Mouse (Mus musculus): ENCODE results near the gene Thsd7b. TPM values are rescaled to one million over a fixed set of nuclear protein-coding genes. Genes with fewer than 3 reads are reported as not detected.

Gene Thsd7b
- 11.2 and 11.6 TPM in 2 replicates for polyA plus RNA-seq (2014; fragmentation: Nextera tagmentation; extraction: Ambion mirVana)

DNA sequence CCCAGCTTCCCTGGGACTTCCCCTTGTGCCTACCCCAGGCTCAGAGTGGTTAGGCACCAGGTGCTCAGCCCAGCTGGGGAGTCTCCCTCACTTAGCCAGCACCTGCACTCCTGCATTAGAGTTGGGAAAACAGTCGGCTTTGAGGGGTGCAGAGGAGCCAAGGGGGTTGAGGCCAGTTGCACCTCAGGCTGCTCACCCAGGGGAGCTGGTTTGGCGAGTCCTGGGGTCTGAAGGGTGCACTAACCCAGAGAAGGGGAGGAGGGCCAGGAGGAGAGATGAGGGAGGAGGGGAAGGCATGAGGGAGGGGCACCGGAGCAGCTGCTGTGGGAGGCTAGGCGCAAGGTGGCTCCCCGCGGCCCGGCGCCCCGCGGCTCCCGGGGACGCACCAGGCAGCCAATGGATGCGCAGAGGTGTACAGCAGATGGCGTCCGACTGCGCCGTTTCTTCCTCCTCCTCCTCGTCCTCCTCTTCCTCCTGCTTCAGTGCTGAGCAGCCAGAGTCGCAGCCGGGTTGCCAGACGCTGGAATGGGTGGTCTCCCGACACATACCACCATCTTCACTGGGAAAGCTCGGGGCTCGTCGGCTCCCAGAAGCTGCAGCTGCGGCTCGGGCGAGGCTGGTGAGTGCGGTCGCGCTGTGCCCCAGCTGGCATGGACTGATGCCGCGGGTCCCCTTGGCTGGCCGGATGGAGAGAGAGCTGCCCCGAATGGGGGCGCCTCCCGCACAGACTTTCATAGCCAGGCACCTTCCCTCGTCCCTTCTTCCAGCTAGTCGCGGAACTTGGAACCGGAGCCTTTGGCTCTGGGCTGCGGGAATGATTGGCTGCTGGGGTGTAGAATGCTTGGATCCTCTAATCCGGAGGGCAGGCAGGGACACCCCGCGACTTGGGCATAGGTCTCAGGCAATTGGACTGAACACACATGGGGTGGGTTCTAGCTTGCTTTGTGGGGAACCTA lies at the start of gene Thsd7b:
TSS of gene Thsd7b (plus strand) at position 321 of the 956 bp plus-strand sequence.
- peak within 1 kb of the TSS; percentile 60 for H3K9ac ChIP-seq (replicated peaks; ENCODE audit: low read length)
- no peaks in the 10 kb centered on the region for H3K4me1 ChIP-seq (ENCODE audit: control insufficient read depth, insufficient read depth, low read length)
- peak within 1 kb of the TSS; percentile 52 for H3K4me3 ChIP-seq (ENCODE audit: low read depth, low read length)
- no peak within 1 kb of the TSS for H3K27ac ChIP-seq (replicated peaks; ENCODE audit: low read depth, low read length)
- under 1% methylated on average over 41 of the region's 45 CpGs for WGBS
- H3K4me2 ChIP-seq (ENCODE audit: low read depth, low read length), result peak within 1 kb of the TSS; percentile 93
- peaks cover 8% of the 10 kb centered on the region; the same call in 1 of the 2 replicates for H3K27me3 ChIP-seq (ENCODE audit: control insufficient read depth, insufficient read depth, low read length)
- no peaks in the 10 kb centered on the region for H3K36me3 ChIP-seq (replicated peaks; ENCODE audit: control insufficient read depth, insufficient read depth, low read depth, low read length)
- H3K9me3 ChIP-seq (replicated peaks; ENCODE audit: control insufficient read depth, low read length), result no peaks in the 10 kb centered on the region
- DNase-seq (ENCODE audit: low spot score) (peak; percentile 53), ATAC-seq (replicated peaks; ENCODE audit: insufficient number of reproducible peaks, low FRiP score, low TSS enrichment, low read depth) (peak; percentile 77)

DNA sequence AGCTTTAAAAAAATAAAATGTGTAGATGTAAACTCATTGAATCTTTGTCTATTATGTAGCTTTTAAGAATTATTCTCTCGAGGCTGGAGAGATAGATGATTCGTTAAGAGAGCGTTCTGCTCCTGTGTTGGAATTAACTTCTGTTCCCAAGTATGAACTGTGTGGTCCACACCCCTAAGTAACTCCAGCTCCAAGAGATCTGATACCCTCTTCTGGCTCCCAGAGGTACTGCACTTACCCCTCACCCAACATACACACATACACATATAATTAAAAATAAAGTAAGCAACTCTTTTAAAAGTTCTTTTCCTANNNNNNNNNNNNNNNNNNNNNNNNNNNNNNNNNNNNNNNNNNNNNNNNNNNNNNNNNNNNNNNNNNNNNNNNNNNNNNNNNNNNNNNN lies 28.8 kb upstream of the Thsd7b start:
- no peak for ATAC-seq (replicated peaks; ENCODE audit: insufficient number of reproducible peaks, low FRiP score, low TSS enrichment, low read depth)
- Histone ChIP-seq H3K9ac (replicated peaks; ENCODE audit: low read length) (no peak overlapping the region), H3K4me1 (ENCODE audit: control insufficient read depth, insufficient read depth, low read length) (no peaks in the 10 kb centered on the region), H3K4me3 (ENCODE audit: low read depth, low read length) (no peak overlapping the region), H3K27me3 (ENCODE audit: control insufficient read depth, insufficient read depth, low read length) (no peaks in the 10 kb centered on the region), H3K36me3 (replicated peaks; ENCODE audit: control insufficient read depth, insufficient read depth, low read depth, low read length) (no peaks in the 10 kb centered on the region), H3K9me3 (replicated peaks; ENCODE audit: control insufficient read depth, low read length) (no peaks in the 10 kb centered on the region), H3K4me2 (ENCODE audit: low read depth, low read length) (no peak overlapping the region), H3K27ac (replicated peaks; ENCODE audit: low read depth, low read length) (no peak overlapping the region)
- WGBS, result 56% methylated on average over 3 of the region's 3 CpGs
- peak; percentile 45 for DNase-seq (ENCODE audit: low spot score)

DNA sequence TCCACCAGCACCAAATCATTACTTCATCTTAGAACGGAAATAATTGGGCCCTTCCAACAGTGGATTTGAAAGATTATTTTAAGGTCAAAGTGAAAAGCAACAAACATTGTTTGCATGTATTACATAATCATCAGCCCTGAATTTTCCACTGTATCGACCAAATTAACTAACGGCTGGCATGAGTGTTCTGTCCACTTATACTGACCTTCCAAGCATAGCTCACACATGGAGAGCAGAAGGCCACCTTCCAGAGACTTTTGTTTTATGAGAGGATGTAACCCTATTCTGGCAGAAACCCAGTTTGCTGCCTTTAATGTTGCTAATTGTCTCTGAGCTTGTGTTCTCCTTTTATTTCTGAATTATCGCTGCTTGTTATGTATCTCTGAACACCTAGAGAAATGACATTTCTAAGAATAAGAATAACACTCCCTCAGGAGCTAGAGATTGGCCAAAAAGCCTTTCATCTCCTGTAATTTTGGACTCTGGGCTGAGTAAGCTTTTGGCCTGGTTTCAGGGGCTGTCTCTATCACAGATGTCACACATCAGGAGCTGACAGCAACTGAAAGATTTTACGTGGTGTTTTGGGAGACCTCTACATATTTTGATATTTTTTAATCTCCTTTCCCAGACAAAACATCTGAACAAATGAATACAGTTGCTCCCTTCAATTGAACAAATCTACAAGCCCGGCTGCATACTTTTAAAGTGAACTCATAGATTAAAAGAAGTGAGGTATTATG lies 22.2 kb upstream of the Thsd7b start:
- Histone ChIP-seq H3K36me3 (replicated peaks; ENCODE audit: control insufficient read depth, insufficient read depth, low read depth, low read length) (no peaks in the 10 kb centered on the region), H3K27me3 (ENCODE audit: control insufficient read depth, insufficient read depth, low read length) (no peaks in the 10 kb centered on the region), H3K9me3 (replicated peaks; ENCODE audit: control insufficient read depth, low read length) (no peaks in the 10 kb centered on the region), H3K4me1 (ENCODE audit: control insufficient read depth, insufficient read depth, low read length) (no peaks in the 10 kb centered on the region), H3K4me3 (ENCODE audit: low read depth, low read length) (no peak overlapping the region), H3K9ac (replicated peaks; ENCODE audit: low read length) (no peak overlapping the region), H3K4me2 (ENCODE audit: low read depth, low read length) (no peak overlapping the region), H3K27ac (replicated peaks; ENCODE audit: low read depth, low read length) (no peak overlapping the region)
- ATAC-seq (replicated peaks; ENCODE audit: insufficient number of reproducible peaks, low FRiP score, low TSS enrichment, low read depth) (no peak), DNase-seq (ENCODE audit: low spot score) (no peak)
- 82% methylated on average over 6 of the region's 6 CpGs for WGBS

DNA sequence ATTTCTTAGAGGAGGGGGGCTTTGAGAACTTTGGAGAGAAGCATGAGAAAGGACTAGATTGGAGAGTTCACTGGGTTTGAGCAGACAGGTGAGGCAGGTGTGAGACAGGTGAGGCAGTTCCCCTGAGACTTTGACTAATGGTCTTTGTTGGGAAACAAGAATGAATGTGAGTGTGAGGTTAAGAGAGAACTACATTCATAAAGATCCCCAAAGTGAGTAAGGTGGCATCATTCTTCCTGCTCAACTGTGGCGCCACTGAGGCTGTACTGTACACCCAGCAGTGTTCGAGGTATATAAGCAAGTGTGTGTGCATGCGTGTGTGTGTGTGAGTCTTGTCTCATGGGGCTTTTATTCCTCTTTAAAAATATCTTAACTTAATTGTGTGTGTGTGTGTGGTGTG lies 6.4 kb upstream of the Thsd7b start:
- no peaks in the 10 kb centered on the region for H3K9me3 ChIP-seq (replicated peaks; ENCODE audit: control insufficient read depth, low read length)
- no peak overlapping the region for H3K4me3 ChIP-seq (ENCODE audit: low read depth, low read length)
- H3K36me3 ChIP-seq (replicated peaks; ENCODE audit: control insufficient read depth, insufficient read depth, low read depth, low read length), result no peaks in the 10 kb centered on the region
- no peaks in the 10 kb centered on the region for H3K27me3 ChIP-seq (ENCODE audit: control insufficient read depth, insufficient read depth, low read length)
- H3K9ac ChIP-seq (replicated peaks; ENCODE audit: low read length), result no peak overlapping the region
- H3K27ac ChIP-seq (replicated peaks; ENCODE audit: low read depth, low read length), result no peak overlapping the region
- 87% methylated on average over 3 of the region's 3 CpGs for WGBS
- H3K4me2 ChIP-seq (ENCODE audit: low read depth, low read length), result no peak overlapping the region
- DNase-seq (ENCODE audit: low spot score) (no peak), ATAC-seq (replicated peaks; ENCODE audit: insufficient number of reproducible peaks, low FRiP score, low TSS enrichment, low read depth) (no peak)
- no peaks in the 10 kb centered on the region for H3K4me1 ChIP-seq (ENCODE audit: control insufficient read depth, insufficient read depth, low read length)

DNA sequence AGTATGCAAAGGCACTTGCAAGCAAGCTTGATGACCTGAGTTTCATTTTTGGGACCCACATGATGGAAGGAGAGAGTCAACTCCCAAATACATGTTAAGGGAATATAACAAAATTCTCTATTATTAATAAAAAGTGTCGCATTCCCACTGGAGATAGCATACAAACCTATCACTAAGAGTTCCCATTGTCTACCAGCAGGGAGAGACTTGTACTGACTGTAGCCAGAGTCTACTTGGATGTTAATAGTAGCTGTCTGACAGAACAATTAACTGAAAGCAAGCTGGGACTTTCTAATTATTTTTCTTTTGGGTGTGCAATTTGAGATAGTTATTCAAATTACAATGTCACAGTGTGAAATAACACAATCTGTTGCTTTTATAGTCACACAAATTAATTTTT lies 31.1 kb downstream of the Thsd7b start:
- H3K36me3 ChIP-seq (replicated peaks; ENCODE audit: control insufficient read depth, insufficient read depth, low read depth, low read length), result no peaks in the 10 kb centered on the region
- H3K4me1 ChIP-seq (ENCODE audit: control insufficient read depth, insufficient read depth, low read length), result no peaks in the 10 kb centered on the region
- no peak overlapping the region for H3K4me3 ChIP-seq (ENCODE audit: low read depth, low read length)
- H3K9me3 ChIP-seq (replicated peaks; ENCODE audit: control insufficient read depth, low read length), result no peaks in the 10 kb centered on the region
- H3K9ac ChIP-seq (replicated peaks; ENCODE audit: low read length), result no peak overlapping the region
- ATAC-seq (replicated peaks; ENCODE audit: insufficient number of reproducible peaks, low FRiP score, low TSS enrichment, low read depth) (no peak), DNase-seq (ENCODE audit: low spot score) (no peak)
- 91% methylated on average over 1 of the region's 1 CpGs for WGBS
- H3K4me2 ChIP-seq (ENCODE audit: low read depth, low read length), result no peak overlapping the region
- H3K27ac ChIP-seq (replicated peaks; ENCODE audit: low read depth, low read length), result no peak overlapping the region
- no peaks in the 10 kb centered on the region for H3K27me3 ChIP-seq (ENCODE audit: control insufficient read depth, insufficient read depth, low read length)

DNA sequence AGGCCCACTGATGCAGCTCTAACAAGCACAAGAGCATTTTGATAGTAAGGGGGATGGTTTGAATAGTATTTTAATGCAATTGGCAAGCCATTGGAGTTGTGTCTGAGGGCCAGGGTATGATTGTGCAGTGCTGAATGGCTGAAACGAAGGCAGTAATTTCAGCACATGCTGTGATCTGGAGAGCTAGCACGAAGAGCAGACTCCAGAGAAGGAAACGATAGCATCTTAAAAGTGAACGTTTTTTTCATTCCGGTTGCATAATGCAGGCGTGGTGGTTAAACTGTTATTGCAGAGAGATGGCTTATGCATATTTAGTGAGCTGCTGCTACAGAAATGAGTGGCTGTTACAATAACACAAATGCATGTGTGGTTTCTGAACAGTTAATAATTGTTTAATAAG lies 51.3 kb downstream of the Thsd7b start:
- no peak for ATAC-seq (replicated peaks; ENCODE audit: insufficient number of reproducible peaks, low FRiP score, low TSS enrichment, low read depth)
- Histone ChIP-seq H3K9me3 (replicated peaks; ENCODE audit: control insufficient read depth, low read length) (no peaks in the 10 kb centered on the region), H3K27me3 (ENCODE audit: control insufficient read depth, insufficient read depth, low read length) (no peaks in the 10 kb centered on the region), H3K4me2 (ENCODE audit: low read depth, low read length) (no peak overlapping the region), H3K9ac (replicated peaks; ENCODE audit: low read length) (no peak overlapping the region), H3K36me3 (replicated peaks; ENCODE audit: control insufficient read depth, insufficient read depth, low read depth, low read length) (no peaks in the 10 kb centered on the region), H3K27ac (replicated peaks; ENCODE audit: low read depth, low read length) (no peak overlapping the region), H3K4me3 (ENCODE audit: low read depth, low read length) (no peak overlapping the region), H3K4me1 (ENCODE audit: control insufficient read depth, insufficient read depth, low read length) (no peaks in the 10 kb centered on the region)
- WGBS, result 81% methylated on average over 6 of the region's 6 CpGs
- no peak for DNase-seq (ENCODE audit: low spot score)

DNA sequence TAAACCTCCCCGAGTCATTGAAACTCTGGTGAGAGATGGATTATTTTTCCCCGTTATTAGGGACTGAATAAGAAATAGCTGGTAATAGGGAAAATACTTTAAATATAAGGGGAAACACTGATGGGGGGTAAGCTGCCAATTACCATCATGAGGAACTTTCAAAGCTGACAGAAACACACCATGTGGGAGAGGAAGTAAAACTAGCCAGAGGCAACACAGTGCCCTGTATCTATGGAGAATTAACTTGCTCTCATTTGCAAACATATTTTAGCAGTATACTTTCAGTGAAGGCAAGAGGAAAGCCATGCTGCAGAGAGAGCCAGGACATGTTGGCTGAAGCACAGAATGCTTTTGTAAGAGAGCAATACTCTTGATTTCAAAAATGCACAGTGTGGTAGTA lies 51.7 kb downstream of the Thsd7b start:
- no peak for ATAC-seq (replicated peaks; ENCODE audit: insufficient number of reproducible peaks, low FRiP score, low TSS enrichment, low read depth)
- no peaks in the 10 kb centered on the region for H3K27me3 ChIP-seq (ENCODE audit: control insufficient read depth, insufficient read depth, low read length)
- DNase-seq (ENCODE audit: low spot score), result no peak
- no peak overlapping the region for H3K9ac ChIP-seq (replicated peaks; ENCODE audit: low read length)
- H3K9me3 ChIP-seq (replicated peaks; ENCODE audit: control insufficient read depth, low read length), result no peaks in the 10 kb centered on the region
- no peak overlapping the region for H3K4me2 ChIP-seq (ENCODE audit: low read depth, low read length)
- H3K27ac ChIP-seq (replicated peaks; ENCODE audit: low read depth, low read length), result no peak overlapping the region
- whole genome bisulfite sequencing, result 70% methylated on average over 2 of the region's 2 CpGs
- no peaks in the 10 kb centered on the region for H3K4me1 ChIP-seq (ENCODE audit: control insufficient read depth, insufficient read depth, low read length)
- no peak overlapping the region for H3K4me3 ChIP-seq (ENCODE audit: low read depth, low read length)
- H3K36me3 ChIP-seq (replicated peaks; ENCODE audit: control insufficient read depth, insufficient read depth, low read depth, low read length), result no peaks in the 10 kb centered on the region

DNA sequence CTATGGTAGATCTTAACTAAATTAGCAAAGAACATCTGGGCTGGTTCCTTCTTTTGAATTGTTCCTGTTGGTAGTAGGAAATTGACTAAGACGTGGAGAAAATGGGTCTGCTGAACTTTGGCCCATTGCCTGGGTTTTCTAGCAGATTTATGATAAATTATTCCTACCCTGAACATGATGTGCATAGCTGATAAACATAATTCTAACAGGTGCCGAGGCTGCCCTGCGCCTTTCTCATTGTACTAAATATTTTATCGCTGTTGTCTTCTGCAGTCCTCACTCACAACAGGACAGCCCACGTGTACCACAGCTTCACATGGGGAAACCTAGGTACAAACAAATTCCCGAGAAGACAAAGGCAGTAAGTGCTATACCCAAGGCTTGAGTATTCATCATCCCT lies 83.5 kb downstream of the Thsd7b start:
- no peak overlapping the region for H3K4me2 ChIP-seq (ENCODE audit: low read depth, low read length)
- no peaks in the 10 kb centered on the region for H3K27me3 ChIP-seq (ENCODE audit: control insufficient read depth, insufficient read depth, low read length)
- H3K4me1 ChIP-seq (ENCODE audit: control insufficient read depth, insufficient read depth, low read length), result no peaks in the 10 kb centered on the region
- H3K27ac ChIP-seq (replicated peaks; ENCODE audit: low read depth, low read length), result no peak overlapping the region
- DNase-seq (ENCODE audit: low spot score), result no peak
- no peaks in the 10 kb centered on the region for H3K9me3 ChIP-seq (replicated peaks; ENCODE audit: control insufficient read depth, low read length)
- no peak for ATAC-seq (replicated peaks; ENCODE audit: insufficient number of reproducible peaks, low FRiP score, low TSS enrichment, low read depth)
- WGBS, result 65% methylated on average over 6 of the region's 6 CpGs
- no peak overlapping the region for H3K9ac ChIP-seq (replicated peaks; ENCODE audit: low read length)
- H3K36me3 ChIP-seq (replicated peaks; ENCODE audit: control insufficient read depth, insufficient read depth, low read depth, low read length), result no peaks in the 10 kb centered on the region
- no peak overlapping the region for H3K4me3 ChIP-seq (ENCODE audit: low read depth, low read length)
